Mouse (Mus musculus): ENCODE measurements around the gene Card10.

The Card10 gene

DNA sequence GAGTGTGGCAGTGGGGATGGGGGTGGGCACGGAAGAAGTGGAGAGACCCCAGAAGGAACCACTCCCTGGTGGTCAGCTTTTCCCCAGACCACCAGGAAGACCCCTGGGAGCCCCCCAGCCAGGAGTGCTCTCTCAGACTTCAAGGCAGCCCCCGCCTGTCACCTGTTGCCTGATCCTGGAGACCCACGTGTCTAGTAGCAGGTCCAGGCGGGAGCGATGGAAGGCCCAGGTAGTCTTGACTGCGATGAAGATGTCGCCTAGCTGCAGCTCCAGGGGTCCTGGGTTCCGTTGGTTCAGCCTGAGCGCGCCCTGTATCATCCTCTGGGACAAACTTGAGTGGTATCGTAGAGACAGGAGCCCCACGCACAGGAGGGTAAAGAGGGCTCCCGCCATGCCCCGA, 30.0 kb downstream of the Card10 start:
- no peak for TF ChIP-seq GATA4 (IDR thresholded peaks at IDR 0.05; ENCODE audit: insufficient replicate concordance, low read length)

DNA sequence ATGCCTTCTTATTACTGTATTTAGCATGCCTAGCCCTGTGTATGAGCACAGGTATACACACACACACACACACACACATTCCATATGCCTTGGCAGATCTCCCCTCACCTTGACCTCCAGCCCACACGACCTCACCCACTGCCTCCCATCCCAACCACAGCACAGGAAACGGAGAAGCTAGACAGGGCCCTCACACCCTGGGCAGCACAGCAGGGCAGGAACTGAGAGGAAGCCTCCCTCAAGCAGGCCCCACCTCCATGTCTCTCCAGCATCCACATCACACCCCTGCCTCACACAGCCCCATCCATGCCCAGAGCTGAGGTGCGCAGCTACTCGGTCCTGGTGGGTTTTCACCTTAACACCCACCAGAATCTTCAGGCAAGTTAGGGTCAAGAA, 30.5 kb downstream of the Card10 start:
- no peak for TF ChIP-seq GATA4 (IDR thresholded peaks at IDR 0.05; ENCODE audit: insufficient replicate concordance, low read length)

DNA sequence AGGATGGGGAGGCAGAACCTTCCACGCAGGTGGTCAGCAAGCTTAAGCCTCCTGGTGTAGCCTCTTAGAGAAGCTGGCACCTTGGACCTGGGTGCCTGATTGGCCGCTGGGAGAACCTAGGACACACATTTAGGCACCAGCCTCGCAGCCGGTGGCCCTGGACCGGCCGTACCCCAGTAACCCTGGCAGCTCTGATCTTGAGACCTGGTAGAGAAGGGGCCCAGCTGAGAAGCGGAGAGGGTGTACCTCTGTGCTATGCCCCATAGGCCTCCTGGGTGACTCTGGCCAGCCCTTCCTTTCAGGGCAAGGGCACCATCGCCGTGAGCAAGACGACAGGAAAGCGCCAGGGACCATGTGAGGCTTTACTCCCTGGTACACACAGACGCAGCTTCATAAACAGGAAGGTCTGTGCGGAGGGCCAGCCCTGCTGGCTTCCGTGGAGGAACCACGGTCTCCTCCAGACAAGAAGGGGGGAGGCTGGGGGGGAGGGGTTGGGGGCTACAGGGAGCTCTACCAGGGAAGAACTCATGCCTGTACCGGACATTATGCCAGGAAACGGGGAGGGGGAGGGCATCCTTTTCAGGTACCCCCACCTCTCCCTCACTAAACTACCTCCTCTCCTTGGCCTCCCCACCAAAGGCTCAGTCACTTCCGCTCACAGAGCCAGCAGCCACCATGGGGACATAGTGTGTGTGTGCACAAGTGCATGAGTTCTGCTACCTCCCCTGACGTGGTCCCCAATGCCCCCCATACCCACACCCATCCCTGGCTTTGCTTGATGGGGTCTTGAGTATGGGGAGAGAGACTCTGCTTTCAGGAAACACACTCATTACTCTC, 31.1 kb downstream of the Card10 start:
- TF ChIP-seq GATA4 (IDR thresholded peaks at IDR 0.05; ENCODE audit: insufficient replicate concordance, low read length): no peak

DNA sequence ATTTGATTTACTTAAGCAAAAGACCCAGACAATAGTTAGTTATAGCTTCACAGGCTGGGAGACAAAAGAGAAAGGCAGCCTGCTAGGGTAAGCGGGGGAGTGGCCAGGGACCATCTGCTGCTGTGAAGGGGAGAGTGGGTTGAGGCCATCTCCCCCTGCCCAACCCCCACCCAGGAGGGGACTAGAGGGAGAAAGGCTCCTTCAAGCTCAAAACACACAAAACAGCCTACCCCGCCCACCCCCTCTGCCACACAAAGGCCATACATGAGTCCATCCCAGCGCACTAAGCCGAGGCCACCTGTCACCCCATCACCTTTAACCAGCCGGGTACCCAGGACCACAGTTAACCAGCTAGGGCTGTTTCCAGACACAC, 31.9 kb downstream of the Card10 start:
- TF ChIP-seq GATA4 (IDR thresholded peaks at IDR 0.05; ENCODE audit: insufficient replicate concordance, low read length): no peak

DNA sequence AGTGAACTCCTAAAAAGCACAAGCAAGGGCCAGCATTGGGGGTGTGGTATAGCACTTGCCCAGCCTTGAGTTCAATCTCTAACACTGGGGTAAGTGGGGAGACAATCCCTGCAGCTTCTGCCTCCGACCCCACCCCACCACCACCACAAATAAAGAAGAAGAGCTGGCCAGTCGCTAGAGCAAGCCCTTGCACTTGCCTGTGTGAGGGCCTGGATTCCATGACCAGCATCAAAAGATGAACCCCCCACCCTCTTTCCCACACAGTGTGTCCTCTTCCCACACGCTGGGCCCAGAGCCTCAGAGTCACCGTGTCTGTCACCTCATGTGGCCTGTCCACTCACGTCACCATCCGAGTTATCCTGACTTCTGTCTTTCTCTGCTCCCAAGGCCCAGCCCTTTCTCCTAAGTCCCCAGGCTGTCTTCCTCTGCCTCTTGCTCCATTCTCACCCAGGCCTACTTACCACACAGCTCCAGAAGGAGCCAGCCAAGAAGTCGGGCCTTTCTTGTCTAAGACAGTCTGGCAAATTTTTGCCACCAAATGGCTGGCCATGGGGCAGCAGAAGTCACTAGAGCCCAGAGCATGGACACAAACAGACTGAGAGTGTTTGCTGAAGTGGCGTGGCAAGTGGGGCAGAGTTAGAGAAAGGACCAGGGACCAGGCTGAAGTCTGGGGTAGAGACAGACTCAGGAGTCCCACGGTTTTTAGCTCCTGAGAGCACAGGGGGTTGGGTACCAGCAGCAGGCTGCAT, 32.4 kb downstream of the Card10 start:
- no peak for TF ChIP-seq GATA4 (IDR thresholded peaks at IDR 0.05; ENCODE audit: insufficient replicate concordance, low read length)

DNA sequence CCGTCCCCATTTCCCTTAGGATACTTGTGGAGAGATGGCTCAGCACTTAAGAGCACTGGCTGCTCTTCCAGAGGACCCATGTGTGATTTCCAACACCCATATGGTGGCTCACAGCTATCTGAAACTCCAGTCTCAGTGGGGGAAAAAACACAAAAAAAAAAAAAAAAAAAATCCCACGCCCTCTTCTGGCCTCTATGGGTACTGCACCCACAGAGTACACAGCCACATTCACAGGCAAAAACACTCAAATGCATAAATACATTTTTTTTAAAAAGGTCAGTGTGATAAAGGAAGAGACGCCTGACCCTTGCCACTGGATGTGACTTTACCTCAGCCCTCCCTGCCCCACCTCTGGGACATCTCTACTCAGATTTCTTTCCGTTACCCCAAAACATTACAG, 33.8 kb downstream of the Card10 start:
- no peak for TF ChIP-seq GATA4 (IDR thresholded peaks at IDR 0.05; ENCODE audit: insufficient replicate concordance, low read length)

DNA sequence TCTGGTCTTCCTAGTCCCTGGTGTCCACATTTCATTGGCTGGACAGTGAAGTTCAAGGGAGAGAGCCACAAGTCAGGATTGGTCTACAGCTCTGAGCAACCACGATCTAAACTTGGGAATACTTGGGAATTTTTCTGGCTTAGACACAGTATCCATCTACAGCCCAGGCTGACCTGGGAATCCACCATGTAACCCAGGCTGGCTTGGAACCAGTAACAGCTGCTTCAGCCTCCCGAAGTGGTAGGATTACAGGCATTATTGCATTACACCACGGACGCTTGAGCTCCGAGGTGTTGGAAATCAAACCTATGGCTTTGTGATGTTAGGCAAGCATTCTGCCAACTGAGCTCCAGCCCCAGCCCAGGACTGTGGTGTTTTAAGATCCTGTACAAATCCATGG, 39.1 kb downstream of the Card10 start:
- no peak for TF ChIP-seq GATA4 (IDR thresholded peaks at IDR 0.05; ENCODE audit: insufficient replicate concordance, low read length)

DNA sequence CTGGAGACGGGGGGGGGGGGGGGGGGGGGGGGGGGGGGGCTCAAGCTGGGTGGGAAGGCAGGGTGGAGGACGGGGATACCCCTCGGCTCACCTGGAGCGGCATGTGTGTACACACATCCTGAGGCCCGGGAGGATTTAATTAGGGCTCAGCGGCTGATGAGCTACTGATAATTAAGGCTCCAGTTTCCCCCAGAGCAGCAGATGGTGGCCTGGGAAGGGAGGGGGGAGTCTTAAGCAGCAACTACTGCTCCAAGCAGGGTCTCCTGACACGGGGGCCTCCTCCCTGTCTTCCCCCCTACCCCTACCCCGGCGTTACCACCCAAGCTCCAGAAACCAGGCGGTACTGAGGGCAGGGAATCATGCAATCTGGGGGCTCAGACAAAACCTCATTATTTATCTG, 39.6 kb downstream of the Card10 start:
- no peak for TF ChIP-seq GATA4 (IDR thresholded peaks at IDR 0.05; ENCODE audit: insufficient replicate concordance, low read length)

DNA sequence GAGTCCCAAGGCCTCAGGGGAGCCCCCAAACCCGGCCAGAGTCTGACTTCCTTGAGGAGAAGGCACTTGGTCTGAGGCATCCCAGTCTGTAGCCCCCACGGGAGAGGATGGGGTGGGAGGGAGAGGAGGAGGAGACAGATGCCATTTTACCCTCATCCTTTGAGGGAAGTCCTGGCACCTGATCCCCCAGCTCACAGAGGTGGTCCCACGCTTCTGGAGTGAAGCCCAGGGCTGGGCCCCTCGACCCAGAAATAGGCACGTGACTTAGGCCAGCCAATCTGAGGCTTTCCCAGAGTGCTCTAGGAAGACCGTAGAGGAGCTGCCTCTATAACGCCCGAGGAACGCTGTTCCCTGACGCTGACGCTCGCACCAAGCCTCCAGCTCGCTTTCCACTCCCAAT, 41.7 kb downstream of the Card10 start:
- TF ChIP-seq GATA4 (IDR thresholded peaks at IDR 0.05; ENCODE audit: insufficient replicate concordance, low read length): no peak

DNA sequence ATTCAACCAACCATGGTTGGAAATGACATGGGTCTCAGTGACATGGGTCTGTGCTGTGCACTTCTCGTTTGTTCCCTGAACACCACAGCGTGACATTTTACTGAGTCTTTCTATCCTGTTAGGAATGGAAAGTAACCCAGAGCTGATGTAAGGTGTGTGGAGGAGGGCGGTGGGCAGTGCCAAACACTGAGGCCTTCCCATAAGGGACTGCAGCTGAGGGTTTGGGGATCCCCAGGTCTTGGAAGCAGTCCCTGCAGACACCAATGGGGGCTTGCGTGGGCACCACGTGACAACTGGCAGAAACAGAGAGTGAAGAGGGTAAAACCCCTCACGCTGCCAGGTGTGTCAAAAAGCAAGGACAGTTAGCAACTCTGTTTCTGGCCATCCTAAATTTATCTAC, 44.7 kb downstream of the Card10 start:
- no peak for TF ChIP-seq GATA4 (IDR thresholded peaks at IDR 0.05; ENCODE audit: insufficient replicate concordance, low read length)

DNA sequence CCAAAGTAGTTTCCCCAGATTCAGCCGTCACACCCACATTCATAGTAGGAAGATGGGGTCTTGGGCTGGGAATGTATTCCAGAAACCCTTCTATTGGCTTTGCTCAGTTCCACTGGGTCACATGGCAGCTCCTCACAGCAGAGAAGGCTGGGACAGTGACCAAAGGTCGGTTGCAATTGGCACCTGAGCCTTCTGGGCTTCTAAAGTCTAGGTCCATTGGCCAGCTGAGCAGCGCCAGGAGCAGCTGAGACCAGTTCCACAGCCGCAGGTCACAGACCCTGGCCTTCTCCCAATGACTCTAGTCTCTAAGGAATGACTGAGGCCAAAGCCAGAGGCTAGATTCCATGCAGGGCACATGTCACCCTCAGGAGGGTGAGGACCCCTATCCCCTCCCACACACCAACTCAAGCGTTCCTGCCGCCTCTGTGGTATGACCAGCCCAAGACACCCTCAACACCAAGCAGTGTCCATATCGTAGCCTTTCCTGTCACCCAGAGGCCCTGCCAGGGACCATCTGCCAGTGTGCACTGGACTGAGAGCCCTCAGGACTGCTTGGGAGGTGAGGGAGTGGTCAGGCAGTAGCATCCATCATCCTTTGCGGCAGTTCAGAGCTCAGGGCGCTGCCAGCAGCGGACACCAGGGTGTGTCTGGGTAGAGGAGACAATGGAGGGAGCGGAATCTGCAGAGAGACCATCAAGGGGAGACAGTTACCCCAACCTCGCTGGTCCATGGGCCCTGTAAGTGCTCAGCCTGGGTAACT, 46.7 kb downstream of the Card10 start:
- TF ChIP-seq GATA4 (IDR thresholded peaks at IDR 0.05; ENCODE audit: insufficient replicate concordance, low read length): no peak

DNA sequence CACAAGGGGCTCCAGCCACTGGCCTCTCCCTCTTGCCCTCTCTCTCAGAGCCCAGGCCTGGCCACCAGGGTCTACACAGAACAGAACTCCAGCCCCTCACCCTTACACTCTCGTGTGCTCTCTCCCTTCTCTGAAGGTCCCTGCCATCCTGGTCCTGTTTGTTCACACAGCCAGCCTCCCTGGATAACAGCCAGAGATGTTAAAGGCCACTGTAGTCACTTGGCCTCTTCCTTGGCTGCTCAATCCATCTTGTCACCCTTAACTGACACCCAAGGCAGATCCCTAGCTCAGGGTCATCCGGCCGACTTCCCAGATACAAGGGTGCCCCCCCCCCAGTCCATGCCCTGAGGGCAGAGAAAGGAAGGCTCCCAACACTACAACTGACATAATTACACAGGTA, 47.6 kb downstream of the Card10 start:
- no peak for TF ChIP-seq GATA4 (IDR thresholded peaks at IDR 0.05; ENCODE audit: insufficient replicate concordance, low read length)

DNA sequence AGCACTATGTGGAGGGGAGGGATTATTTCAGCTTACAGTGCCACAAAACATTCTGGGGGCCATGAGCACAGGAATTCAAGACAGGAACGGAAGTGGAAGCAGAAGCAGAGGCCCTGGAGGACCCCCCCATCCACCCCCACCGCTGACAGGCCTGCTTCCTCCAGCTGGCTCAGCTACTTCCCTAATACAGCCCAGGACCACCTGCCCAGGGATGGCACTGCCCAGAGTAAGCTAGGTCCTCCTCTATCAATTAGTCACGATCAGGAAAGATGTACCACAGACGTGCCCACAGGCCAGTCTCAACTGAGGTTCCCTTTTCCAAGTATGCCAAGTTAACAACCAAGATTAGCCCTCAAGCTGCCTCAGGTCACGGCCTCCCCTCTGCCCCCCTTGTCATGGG, 48.7 kb downstream of the Card10 start:
- TF ChIP-seq GATA4 (IDR thresholded peaks at IDR 0.05; ENCODE audit: insufficient replicate concordance, low read length): no peak

DNA sequence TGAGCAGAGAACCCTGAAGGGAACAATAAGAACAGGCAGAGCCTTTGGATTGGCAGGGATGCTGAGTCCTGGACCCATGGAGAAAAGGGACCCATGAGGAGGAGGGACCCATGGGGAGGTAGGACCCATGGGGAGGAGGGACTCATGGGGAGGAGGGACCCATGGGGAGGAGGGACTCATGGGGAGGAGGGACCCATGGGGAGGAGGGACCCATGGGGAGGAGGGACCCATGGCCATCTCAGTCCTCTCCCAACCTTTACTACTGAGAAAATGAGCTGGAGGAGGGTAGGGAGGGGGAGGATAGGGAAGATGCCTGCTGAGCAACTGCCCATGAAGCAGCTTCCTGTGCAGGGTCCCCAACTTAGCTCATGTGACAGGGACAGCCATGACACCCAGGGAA, 49.9 kb downstream of the Card10 start:
- TF ChIP-seq GATA4 (IDR thresholded peaks at IDR 0.05; ENCODE audit: insufficient replicate concordance, low read length): no peak

DNA sequence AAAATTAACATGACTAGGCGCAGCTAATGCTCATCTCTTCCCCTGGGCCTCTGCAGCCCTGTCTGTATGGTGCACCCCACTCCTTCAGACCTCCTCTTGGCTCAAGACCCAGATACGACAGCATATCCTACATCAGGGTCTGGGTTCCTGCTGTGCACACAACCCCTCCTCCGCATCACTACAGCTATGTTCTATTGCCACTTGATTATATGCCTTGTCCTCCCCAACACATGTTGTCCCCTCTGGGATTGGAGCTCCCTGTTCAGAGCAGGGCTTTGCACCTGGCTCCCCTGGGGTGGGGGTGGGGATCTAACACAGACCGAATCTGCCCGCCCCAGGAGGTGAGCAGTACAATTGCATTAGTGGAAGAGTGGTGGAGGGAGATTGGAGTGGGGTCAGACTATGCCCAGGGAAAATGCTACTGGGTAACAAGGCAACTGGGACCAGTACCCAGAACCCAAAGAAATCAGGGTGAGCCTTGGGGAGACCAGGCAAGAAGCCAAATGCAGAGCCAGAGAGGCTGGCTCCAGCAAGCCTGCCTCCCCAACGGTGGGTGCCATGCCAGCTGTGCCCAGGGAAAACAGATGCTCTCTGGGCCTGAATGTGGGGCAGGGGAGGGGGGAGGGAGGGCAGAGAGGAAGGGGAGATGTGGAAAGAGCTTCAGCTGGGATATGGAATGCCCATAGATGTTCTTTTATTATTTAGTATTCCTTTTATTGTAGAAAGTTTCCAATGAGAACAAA, 52.1 kb downstream of the Card10 start:
- TF ChIP-seq GATA4 (IDR thresholded peaks at IDR 0.05; ENCODE audit: insufficient replicate concordance, low read length): no peak

Data from liver, adult (tissue).